Comparison of ENCODE assay signal across 9 mouse cellular contexts in genomic region chr6:88388946-88389345, GRCm38 (mm10). TPM values are rescaled to one million over a fixed set of nuclear protein-coding genes. Genes with fewer than 3 reads are reported as not detected.
DNase-seq lines count a peak whose midpoint lies in the region; ATAC-seq and TF ChIP-seq lines count a peak whose summit lies in the region.
"Had no signal": no experiment of that assay in that cellular context is flagged by ENCODE, and none has a peak within 500 bp of the region (broad histone marks: within the 10 kb centered on the region; RNA-seq: fewer than 3 reads in every experiment).

No protein-coding gene starts in this region.

- H3K9ac ChIP-seq in heart, embryonic 13.5 days, result no peak overlapping the region
- no peak overlapping the region for H3K9ac ChIP-seq in lung, embryonic 14.5 days
- H3K9ac ChIP-seq: liver, embryonic 14.5 days had no signal

- DNase-seq in embryo, embryonic 10 days (ENCODE audit: low spot score), result peak; percentile 15
- no peak for DNase-seq in embryo, embryonic 9.5 days (ENCODE audit: extremely low spot score)
- peak; percentile 27 for DNase-seq in embryo, embryonic 11 days
- peak; percentile 76 for DNase-seq in lung, embryonic 14.5 days
- DNase-seq in left cerebral cortex, postnatal 14 days (ENCODE audit: low spot score in 2 of 2), result no peak
- no peak for DNase-seq in right cerebral cortex, postnatal 10 days (ENCODE audit: low spot score in 2 of 2)

- no peaks in the 10 kb centered on the region for H3K27me3 ChIP-seq in heart, embryonic 13.5 days (replicated peaks)
- no peaks in the 10 kb centered on the region for H3K27me3 ChIP-seq in lung, embryonic 14.5 days (ENCODE audit: insufficient read depth, low read length)

- H3K9me3 ChIP-seq in heart, embryonic 13.5 days, result no peaks in the 10 kb centered on the region
- H3K9me3 ChIP-seq in lung, embryonic 14.5 days (ENCODE audit: low read depth, low read length), result no peaks in the 10 kb centered on the region

- TF ChIP-seq CTCF in lung, embryonic 14.5 days (IDR thresholded peaks at IDR 0.05; ENCODE audit: low read depth), result no peak

- no peak for ATAC-seq in heart, embryonic 13.5 days (ENCODE audit: extremely low read depth, insufficient number of reproducible peaks, low FRiP score, low TSS enrichment)
- ATAC-seq in lung, embryonic 14.5 days (ENCODE audit: insufficient read depth), result peak; percentile 63
- ATAC-seq in inflammation-experienced regulatory T-cells, adult 6 months, result no peak

- H3K36me3 ChIP-seq in heart, embryonic 13.5 days, result no peaks in the 10 kb centered on the region
- H3K36me3 ChIP-seq in lung, embryonic 14.5 days (ENCODE audit: insufficient read depth), result no peaks in the 10 kb centered on the region

- H3K4me3 ChIP-seq in heart, embryonic 13.5 days, result no peak overlapping the region
- no peak overlapping the region for H3K4me3 ChIP-seq in lung, embryonic 14.5 days (ENCODE audit: low read depth, low read length)

- H3K4me1 ChIP-seq in heart, embryonic 13.5 days, result peaks cover 29% of the 10 kb centered on the region
- H3K4me1 ChIP-seq in lung, embryonic 14.5 days (ENCODE audit: insufficient read depth), result peaks cover 15% of the 10 kb centered on the region

- H3K27ac ChIP-seq in heart, embryonic 13.5 days (replicated peaks), result 0 out of 2 replicates have a peak overlapping the region, but pooled peaks have one; percentile 3
- peak overlapping the region; percentile 67; the same call in 1 of the 2 replicates for H3K27ac ChIP-seq in lung, embryonic 14.5 days (ENCODE audit: low read depth)
- H3K27ac ChIP-seq: liver, embryonic 14.5 days had no signal

- 64% methylated on average over 5 of the region's 5 CpGs for WGBS in heart, embryonic 13.5 days
- 51% methylated on average over 5 of the region's 5 CpGs for WGBS in lung, embryonic 14.5 days

- no peak overlapping the region for H3K4me2 ChIP-seq in heart, embryonic 13.5 days
- no peak overlapping the region for H3K4me2 ChIP-seq in lung, embryonic 14.5 days

- intact Hi-C loops in left cerebral cortex, postnatal 14 days (cut with DNase I), result no loop called here

RNA-seq across cellular contexts. Expression of gene Eefsec, which starts 57.4 kb away (rescaled TPM):
- 16.5 and 18.6 TPM in 2 replicates for polyA plus RNA-seq in heart, embryonic 13.5 days (2015; fragmentation: Nextera tagmentation; extraction: Ambion mirVana)
- polyA plus RNA-seq in lung, embryonic 14.5 days (2014; fragmentation: Nextera tagmentation; extraction: Ambion mirVana), result 44.6 and 48.2 TPM in 2 replicates
- 10 to 100 TPM; 19.4 to 20.8 TPM for total RNA-seq in left cerebral cortex, postnatal 14 days (2021)
- 10 to 100 TPM; 18.1 to 35.8 (median 34.7) TPM for polyA plus RNA-seq in inflammation-experienced regulatory T-cells, adult 6 months (2017; shearing (Covaris generic))

Comparison
In these comparisons a context has a peak if more than half of its experiments do, and no peak if none do; other contexts are left out.
1. DNase-seq: peak in embryo, embryonic 10 days (single experiment), embryo, embryonic 11 days (single experiment) and lung, embryonic 14.5 days (single experiment); none in embryo, embryonic 9.5 days (single experiment), left cerebral cortex, postnatal 14 days (0 of 2) and right cerebral cortex, postnatal 10 days (0 of 2).